Mouse (Mus musculus) small intestine, adult 2 months (tissue): ENCODE measurements around the gene Gsc2.

ENCODE experiments used
- CTCF ChIP-seq: fragments of 200-500 bp; IDR thresholded peaks from 2 replicates; pipeline ENCODE4 v1.5.1; 2012; ENCODE audit warnings: low read depth, mild to moderate bottlenecking, control low read depth, inconsistent platforms, low read length, moderate library complexity, mixed read lengths; ENCODE audit not compliant: insufficient replicate concordance, insufficient read length; ENCODE audit errors: extremely low read depth
- POLR2A ChIP-seq: fragments of 200-500 bp; IDR thresholded peaks from 2 replicates; pipeline ENCODE4 v1.6.1; 2012; ENCODE audit warnings: low read depth, mild to moderate bottlenecking, control low read depth, inconsistent platforms, low read length, moderate library complexity

DNA sequence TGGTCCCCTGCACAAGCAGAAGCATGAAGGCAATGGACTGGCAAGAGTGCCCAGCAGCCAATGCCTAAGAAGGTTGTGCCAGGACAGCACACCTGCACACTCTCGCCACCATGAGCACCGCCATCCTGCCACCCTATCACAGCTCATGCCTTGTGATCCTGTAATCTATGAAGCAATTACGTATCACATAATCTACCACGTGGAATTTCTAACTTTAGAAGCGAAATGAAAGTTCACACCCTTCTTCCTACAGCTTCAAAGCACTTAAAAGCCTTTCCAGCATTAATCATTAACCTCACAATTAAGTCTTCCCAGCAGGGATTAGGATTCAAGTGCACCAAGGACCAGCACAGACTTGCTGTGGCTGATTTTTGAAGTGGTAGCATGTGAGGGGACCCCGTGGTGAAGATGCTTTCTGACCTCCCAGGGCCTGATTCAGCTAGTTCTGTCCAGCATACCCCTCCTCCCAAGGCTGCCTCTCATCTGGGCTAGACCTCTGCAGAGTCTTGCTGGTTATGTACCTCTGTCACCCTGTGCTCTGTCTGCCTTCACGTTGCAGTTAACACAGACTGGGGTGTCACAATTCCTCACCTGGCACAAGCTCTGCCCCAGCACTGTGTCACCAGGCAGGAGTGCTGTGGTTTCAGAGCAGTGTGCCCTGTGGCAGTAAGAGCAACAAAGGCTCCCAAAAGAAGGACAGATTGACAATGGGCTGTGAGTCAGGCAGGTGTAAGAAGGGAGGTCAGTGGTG lies 30.4 kb upstream of the Gsc2 start:
- no peak for TF ChIP-seq POLR2A
- no peak for TF ChIP-seq CTCF
